Mouse (Mus musculus) heart, adult 18-20 months (tissue): ENCODE measurements at regions not wholly inside any gene's neighbourhood (a gene's known extent, or its start where the extent isn't known, plus 50 kb on each side); places are given as distances from the start of the nearest gene placed in this dataset.

ENCODE experiments used
- DNase-seq, 2 experiments: peaks; one replicate each; pipeline ENCODE4 v3.0.0; 2021 to 2022; ENCODE audit warnings: mixed read lengths in 1 of 2

DNA sequence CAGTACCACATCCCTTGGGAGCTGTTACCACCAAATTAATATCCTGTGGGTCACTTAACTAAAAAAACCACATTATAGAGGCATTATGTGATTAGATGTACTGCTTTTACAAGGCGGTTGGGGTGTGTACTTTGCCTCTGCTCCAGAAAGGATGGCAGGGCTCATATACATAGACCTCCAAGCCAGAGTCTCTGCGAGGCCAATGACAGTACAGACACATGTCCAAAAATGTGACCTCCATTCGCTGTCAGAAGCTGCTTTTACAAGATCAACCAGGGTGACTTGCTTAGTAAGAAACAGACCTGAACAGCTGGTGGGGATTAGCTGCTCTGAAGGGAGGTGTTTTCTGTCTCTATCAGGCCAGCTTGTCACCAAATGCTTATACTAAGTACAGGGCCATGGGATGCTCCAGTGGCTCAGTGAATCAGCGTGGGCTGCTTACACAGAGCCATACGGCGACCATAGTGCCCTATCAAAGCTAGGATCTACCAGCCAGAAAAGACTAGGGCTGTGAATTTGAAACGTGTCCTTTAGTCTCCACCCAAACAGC is 433.0 kb upstream of the Atp11b start:
- DNase-seq: no peak

DNA sequence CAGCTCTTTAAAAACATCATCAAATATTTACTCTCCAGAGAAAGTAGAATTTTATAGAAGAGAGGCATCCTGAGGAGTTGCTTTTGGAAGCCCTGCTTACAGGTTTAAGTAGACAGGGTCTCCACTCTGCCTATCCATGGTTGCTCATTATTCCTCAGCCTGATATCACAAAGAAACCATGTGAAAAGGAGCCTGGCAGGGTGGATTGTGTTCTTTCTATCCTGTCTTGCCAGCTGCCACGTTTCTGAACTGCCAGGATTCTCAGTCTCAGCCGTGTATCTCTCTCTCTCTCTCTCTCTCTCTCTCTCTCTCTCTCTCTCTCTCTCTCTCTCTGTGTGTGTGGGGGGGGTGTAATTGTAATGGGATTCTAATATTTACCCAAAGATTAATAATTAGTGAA is 431.9 kb upstream of the Atp11b start:
- no peak for DNase-seq

- DNase-seq: no peak
These were observed 431.0 kb upstream of the Atp11b start for GRCm38 (mm10) chr3:35322899-35323298.

GRCm38 (mm10) chr3:35323450-35324077 is 430.3 kb upstream of the Atp11b start:
- peak; percentile 10 to 37 for DNase-seq

DNA sequence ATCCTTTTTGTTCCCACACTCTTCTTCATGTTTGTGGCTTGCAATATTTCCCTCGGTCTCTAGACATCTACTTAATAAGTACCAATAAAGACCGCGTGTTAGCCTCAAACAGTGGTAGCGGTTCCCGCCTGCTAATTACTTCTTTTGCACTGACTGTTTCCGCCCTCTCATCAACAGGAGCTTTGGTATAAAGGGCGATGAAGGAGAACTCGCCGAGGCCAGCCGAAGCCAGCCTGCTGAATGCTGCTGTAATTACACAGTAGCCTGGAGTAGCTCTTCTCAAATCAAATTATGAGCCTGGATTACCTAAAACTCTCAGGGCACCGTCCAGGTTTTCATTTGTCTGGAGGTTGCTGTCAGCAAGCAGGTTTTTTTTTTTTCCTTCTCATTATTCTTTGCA is 429.7 kb upstream of the Atp11b start:
- no peak for DNase-seq

DNA sequence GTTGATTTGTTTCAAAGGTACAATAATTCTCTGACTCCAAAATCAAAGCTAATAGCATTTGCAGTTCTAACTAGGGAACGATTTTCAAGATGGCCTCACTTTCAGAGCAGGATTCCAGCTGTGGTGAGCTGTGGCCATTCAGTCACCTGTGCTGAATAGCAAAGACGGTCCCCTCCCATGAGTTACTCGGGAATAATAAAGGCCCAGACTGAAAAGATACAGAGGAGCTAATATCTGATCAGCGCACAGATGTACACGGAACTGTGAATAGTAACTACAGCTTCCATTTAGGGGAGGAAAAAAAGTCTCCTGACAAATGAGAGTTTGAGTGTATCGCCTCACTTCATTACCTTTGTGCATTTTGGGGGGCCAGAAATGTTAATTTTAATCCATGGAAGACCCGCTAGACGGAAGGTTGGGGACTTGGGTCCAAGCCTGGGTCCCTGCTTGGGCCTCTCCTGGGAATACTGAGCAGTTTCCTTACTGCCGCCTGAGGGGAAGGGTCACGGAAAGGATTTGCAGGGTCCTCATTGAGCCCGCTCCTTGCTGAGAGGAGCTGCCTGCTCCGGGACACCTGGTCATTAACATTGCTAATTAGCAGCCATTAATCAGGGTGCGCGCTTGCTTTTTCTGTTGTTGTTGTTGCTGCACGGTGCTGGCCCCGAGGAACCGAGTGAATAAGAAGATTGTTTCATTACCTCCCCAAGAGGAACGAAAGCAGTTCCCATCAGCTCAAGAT is 421.2 kb upstream of the Atp11b start:
- no peak for DNase-seq

GRCm38 (mm10) chr3:35334017-35334416 is 419.9 kb upstream of the Atp11b start:
- DNase-seq: no peak

DNA sequence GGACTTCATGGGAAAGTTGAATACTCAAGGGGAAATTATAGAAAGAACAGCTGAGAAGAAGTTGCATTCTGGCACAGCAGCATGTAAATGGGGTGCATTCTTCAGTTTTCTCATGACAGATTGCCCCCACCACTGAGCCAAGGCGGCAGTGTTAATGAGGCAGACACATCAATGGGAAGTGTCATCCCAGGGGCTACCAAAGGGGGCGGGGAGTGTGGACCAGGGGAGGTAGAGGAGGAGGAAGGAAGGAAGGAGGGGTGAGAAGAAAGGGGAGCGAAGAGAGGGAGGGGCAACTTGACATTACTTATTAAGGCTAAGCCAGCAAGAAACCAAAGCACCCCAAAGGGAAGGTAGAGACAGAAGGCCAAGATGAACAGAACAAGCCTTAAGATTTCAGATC is 419.4 kb upstream of the Atp11b start:
- no peak for DNase-seq

GRCm38 (mm10) chr3:35335837-35336236 is 418.1 kb upstream of the Atp11b start:
- DNase-seq: no peak

GRCm38 (mm10) chr3:35340525-35340924 is 413.4 kb upstream of the Atp11b start:
- DNase-seq: no peak

- no peak for DNase-seq
These were observed 412.7 kb upstream of the Atp11b start for GRCm38 (mm10) chr3:35340935-35341800.

GRCm38 (mm10) chr3:35341840-35342239 is 412.1 kb upstream of the Atp11b start:
- no peak for DNase-seq

DNA sequence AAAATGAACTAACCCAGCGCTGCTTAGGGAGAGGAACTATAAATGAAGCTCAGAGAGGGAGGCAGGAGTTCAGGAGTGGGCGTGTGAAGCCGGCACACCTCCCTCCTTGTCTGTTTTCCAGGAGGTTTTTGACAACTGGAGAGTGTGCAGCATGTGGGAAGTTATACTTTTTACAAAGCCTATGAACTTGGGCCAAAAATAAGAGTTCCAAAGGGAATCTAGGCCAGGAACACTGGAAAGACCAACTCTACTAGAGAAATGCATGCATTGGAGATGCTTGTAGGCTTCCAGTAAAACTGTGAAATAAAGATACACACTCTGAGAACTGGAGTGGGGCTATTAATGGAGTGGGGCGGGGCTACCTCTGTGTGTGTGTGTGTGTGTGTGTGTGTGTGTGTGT is 411.3 kb upstream of the Atp11b start:
- no peak for DNase-seq

DNA sequence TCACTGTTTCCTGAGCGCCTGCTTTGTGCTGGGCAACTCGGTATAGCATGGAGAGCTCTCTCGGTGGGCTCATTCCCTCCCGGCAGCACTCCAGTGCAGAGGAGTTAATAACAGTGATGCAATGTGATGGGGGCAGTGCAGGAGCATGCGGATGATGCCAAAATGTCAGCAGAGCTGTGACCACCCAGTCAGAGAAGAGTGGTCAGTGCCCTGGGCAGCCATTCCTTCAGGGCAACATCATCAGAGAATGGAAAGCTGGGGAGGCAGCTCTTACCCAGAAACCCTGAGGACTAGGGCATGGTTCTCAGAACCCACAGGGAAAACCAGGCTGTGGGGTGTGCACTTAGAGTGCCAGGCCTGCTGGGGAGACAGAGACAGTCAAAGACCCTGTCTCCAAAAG is 410.0 kb upstream of the Atp11b start:
- no peak for DNase-seq

DNA sequence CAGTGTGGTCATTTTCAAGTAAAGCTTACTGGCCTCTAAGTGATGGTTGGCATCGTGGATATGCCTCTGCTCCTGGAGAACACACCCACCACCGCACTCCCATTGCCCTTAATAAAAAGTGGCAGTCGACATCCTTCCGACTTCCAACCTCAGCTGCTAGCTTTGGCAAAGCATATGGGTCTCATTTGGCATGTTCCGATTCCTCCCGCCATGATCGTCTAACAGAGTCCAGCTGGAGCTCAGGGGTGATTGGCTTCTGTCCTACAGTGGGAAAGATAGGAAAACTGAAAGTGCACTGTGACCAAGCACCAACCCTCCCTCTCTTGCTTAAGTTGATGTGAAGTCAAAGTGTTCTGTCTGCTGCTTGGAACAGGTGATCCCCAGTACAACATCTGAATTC is 404.8 kb upstream of the Atp11b start:
- peak in 1 of 2 experiments; percentile 3 for DNase-seq

DNA sequence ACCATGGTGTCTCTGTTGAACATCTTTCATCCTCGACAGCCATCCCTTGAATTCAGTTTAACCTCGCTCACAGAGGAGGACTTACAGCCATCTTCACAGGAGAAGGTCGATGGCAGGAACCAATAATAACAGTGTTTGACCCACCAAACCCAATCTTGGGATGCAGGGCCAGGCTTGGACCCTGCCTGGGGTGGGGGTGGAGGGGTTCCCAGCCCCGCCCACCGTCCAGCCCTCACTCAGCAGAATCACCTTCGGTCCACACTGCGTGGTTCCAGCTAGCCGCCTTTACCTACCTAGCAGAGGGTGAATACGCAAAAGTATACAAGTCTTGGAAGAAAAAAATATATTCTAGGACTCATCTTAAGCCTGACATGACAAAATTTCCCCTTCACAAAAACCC is 400.5 kb upstream of the Atp11b start:
- DNase-seq: no peak

- no peak for DNase-seq
These were observed 400.0 kb upstream of the Atp11b start for GRCm38 (mm10) chr3:35353920-35354319.

- DNase-seq: no peak
These were observed 399.6 kb upstream of the Atp11b start for GRCm38 (mm10) chr3:35354356-35354755.

- DNase-seq: no peak
These were observed 396.8 kb upstream of the Atp11b start for GRCm38 (mm10) chr3:35357111-35357510.

DNA sequence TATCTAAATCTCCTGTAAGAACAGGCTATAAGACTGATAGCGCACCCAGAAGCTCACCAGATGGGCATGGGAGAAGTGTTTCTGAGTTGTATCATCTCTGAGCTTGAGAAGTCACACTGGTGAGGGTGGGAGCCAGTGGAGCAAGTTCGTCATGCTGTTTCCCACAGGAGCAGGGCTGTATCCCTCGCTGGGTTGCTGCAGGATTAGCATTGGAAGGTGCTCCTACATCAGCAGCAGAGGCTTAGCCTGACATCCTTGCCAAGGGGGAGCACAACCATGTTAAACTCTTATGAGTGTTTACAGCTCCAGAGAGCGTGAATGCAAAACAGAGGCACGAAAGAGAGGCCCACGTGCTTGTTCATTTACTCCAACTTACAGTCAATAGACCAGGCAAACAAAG is 395.4 kb upstream of the Atp11b start:
- no peak for DNase-seq

- DNase-seq: no peak
These were observed 394.6 kb upstream of the Atp11b start for GRCm38 (mm10) chr3:35359288-35359687.

GRCm38 (mm10) chr3:35360515-35360914 is 393.4 kb upstream of the Atp11b start:
- no peak for DNase-seq

DNA sequence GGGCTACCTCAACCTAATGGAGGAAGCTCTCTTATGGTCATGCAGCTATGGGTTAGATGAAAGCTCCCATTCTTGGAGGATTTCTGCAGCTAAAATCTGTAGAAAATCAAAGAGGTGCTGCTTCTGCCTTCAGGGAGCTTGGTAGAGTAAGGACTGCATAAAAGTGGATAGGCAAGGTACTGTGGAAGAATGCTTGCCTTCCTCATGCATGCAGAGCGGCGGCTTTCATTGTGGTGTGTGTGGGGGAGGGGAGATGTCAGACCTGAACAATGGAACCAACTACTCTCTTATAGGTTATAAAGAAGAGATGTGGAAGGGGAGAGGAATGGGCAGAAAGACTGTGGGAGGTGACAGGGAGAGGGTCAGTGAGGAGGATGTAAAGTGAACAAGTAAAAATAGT is 392.8 kb upstream of the Atp11b start:
- DNase-seq: no peak
